Mouse (Mus musculus): ENCODE results near the gene Stoml1. TPM values are rescaled to one million over a fixed set of nuclear protein-coding genes. Genes with fewer than 3 reads are reported as not detected.

The Stoml1 gene
- polyA plus RNA-seq, 2 experiments = 2.5 to 4.1 TPM

GRCm38 (mm10) chr9:58216402-58216801 is 36.6 kb upstream of the Stoml1 start:
- Histone ChIP-seq H3K9me3 (ENCODE audit: control insufficient read depth, low read length) (no peaks in the 10 kb centered on the region), H3K27me3 (ENCODE audit: control insufficient read depth, insufficient read depth, low read length) (no peaks in the 10 kb centered on the region; the same call in 1 of the 2 replicates), H3K4me2 (ENCODE audit: low read depth) (no peak overlapping the region), H3K36me3 (replicated peaks; ENCODE audit: control insufficient read depth, insufficient read depth, low read depth) (peaks cover 14% of the 10 kb centered on the region), H3K27ac (no peak overlapping the region), H3K4me1 (replicated peaks; ENCODE audit: control insufficient read depth in 2 of 2, insufficient read depth in 2 of 2, low read length in 1 of 2) (peaks cover 33 to 35% of the 10 kb centered on the region in 2 experiments), H3K9ac (replicated peaks) (no peak overlapping the region), H3K4me3 (ENCODE audit: insufficient read depth in 1 of 2, low read depth in 2 of 2, low read length in 2 of 2) (no peak overlapping the region)
- 58% methylated on average over 6 of the region's 6 CpGs for WGBS (ENCODE audit: insufficient replicate concordance)
- peak in 1 of 3 experiments; percentile 32 for DNase-seq (ENCODE audit: low read depth in 3 of 3, low spot score in 3 of 3)
- TF ChIP-seq CTCF (IDR thresholded peaks at IDR 0.05; ENCODE audit: low read depth) (peak; percentile 91), EP300 (IDR thresholded peaks at IDR 0.05; ENCODE audit: low read depth) (no peak)
- ATAC-seq (ENCODE audit: insufficient read depth) = no peak

- TF ChIP-seq CTCF (IDR thresholded peaks at IDR 0.05; ENCODE audit: low read depth) = no peak
- no peak for TF ChIP-seq EP300 (IDR thresholded peaks at IDR 0.05; ENCODE audit: low read depth)
These were observed 34.4 kb upstream of the Stoml1 start for GRCm38 (mm10) chr9:58218539-58218938.

GRCm38 (mm10) chr9:58220218-58220903 is 32.6 kb upstream of the Stoml1 start:
- no peak for ATAC-seq (ENCODE audit: insufficient read depth)
- no peak overlapping the region for H3K4me3 ChIP-seq (ENCODE audit: insufficient read depth in 1 of 2, low read depth in 2 of 2, low read length in 2 of 2)
- H3K4me2 ChIP-seq (ENCODE audit: low read depth) = no peak overlapping the region
- peaks cover 44% of the 10 kb centered on the region for H3K36me3 ChIP-seq (replicated peaks; ENCODE audit: control insufficient read depth, insufficient read depth, low read depth)
- no peaks in the 10 kb centered on the region for H3K27me3 ChIP-seq (ENCODE audit: control insufficient read depth, insufficient read depth, low read length)
- H3K9ac ChIP-seq (replicated peaks) = no peak overlapping the region
- peaks cover 3 to 4% of the 10 kb centered on the region in 2 experiments for H3K4me1 ChIP-seq (replicated peaks; ENCODE audit: control insufficient read depth in 2 of 2, insufficient read depth in 2 of 2, low read length in 1 of 2)
- H3K9me3 ChIP-seq (ENCODE audit: control insufficient read depth, low read length) = no peaks in the 10 kb centered on the region
- WGBS (ENCODE audit: insufficient replicate concordance) = 71% methylated on average over 24 of the region's 24 CpGs
- H3K27ac ChIP-seq = no peak overlapping the region
- DNase-seq (ENCODE audit: low read depth in 3 of 3, low spot score in 3 of 3) = peak in 1 of 3 experiments; percentile 33
- TF ChIP-seq EP300 (IDR thresholded peaks at IDR 0.05; ENCODE audit: low read depth) (no peak), CTCF (IDR thresholded peaks at IDR 0.05; ENCODE audit: low read depth) (peak; percentile 86)

More at GRCm38 (mm10) chr9:58218539-58218938, 34.4 kb upstream of the Stoml1 start:
- H3K4me1 ChIP-seq (replicated peaks; ENCODE audit: control insufficient read depth in 2 of 2, insufficient read depth in 2 of 2, low read length in 1 of 2) = peaks cover 20 to 22% of the 10 kb centered on the region in 2 experiments
- ATAC-seq (ENCODE audit: insufficient read depth) (no peak), DNase-seq (ENCODE audit: low read depth in 3 of 3, low spot score in 3 of 3) (no peak)
- H3K4me2 ChIP-seq (ENCODE audit: low read depth) = no peak overlapping the region
- peaks cover 35% of the 10 kb centered on the region for H3K36me3 ChIP-seq (replicated peaks; ENCODE audit: control insufficient read depth, insufficient read depth, low read depth)
- no peaks in the 10 kb centered on the region for H3K27me3 ChIP-seq (ENCODE audit: control insufficient read depth, insufficient read depth, low read length)
- H3K4me3 ChIP-seq (ENCODE audit: insufficient read depth in 1 of 2, low read depth in 2 of 2, low read length in 2 of 2) = no peak overlapping the region
- no peak overlapping the region for H3K27ac ChIP-seq
- no peaks in the 10 kb centered on the region for H3K9me3 ChIP-seq (ENCODE audit: control insufficient read depth, low read length)
- 87% methylated on average over 3 of the region's 3 CpGs for WGBS (ENCODE audit: insufficient replicate concordance)
- H3K9ac ChIP-seq (replicated peaks) = no peak overlapping the region

- Histone ChIP-seq H3K27me3 (ENCODE audit: control insufficient read depth, insufficient read depth, low read length) (no peaks in the 10 kb centered on the region), H3K9ac (replicated peaks) (no peak overlapping the region), H3K9me3 (ENCODE audit: control insufficient read depth, low read length) (no peaks in the 10 kb centered on the region), H3K4me2 (ENCODE audit: low read depth) (no peak overlapping the region), H3K27ac (no peak overlapping the region), H3K36me3 (replicated peaks; ENCODE audit: control insufficient read depth, insufficient read depth, low read depth) (peaks cover 72% of the 10 kb centered on the region), H3K4me3 (ENCODE audit: insufficient read depth in 1 of 2, low read depth in 2 of 2, low read length in 2 of 2) (no peak overlapping the region), H3K4me1 (replicated peaks; ENCODE audit: control insufficient read depth in 2 of 2, insufficient read depth in 2 of 2, low read length in 1 of 2) (peaks cover 0 to 7% of the 10 kb centered on the region in 2 experiments; a peak in 2 of 4 replicates)
- ATAC-seq (ENCODE audit: insufficient read depth) (no peak), DNase-seq (ENCODE audit: low read depth in 3 of 3, low spot score in 3 of 3) (no peak)
- TF ChIP-seq EP300 (IDR thresholded peaks at IDR 0.05; ENCODE audit: low read depth) (no peak), CTCF (IDR thresholded peaks at IDR 0.05; ENCODE audit: low read depth) (no peak)
- WGBS (ENCODE audit: insufficient replicate concordance) = 77% methylated on average over 2 of the region's 2 CpGs
These were observed 28.6 kb upstream of the Stoml1 start for GRCm38 (mm10) chr9:58224356-58224755.

Measured in liver, embryonic 14.5 days (tissue).